Mouse (Mus musculus) G1E (cell line): ENCODE data around the gene Sin3b.

Source experiments
- GATA1 ChIP-seq: IDR thresholded peaks from 2 replicates; pipeline ENCODE4 v1.6.1; 2012; ENCODE audit warnings: borderline replicate concordance, low read length, inconsistent platforms, mixed read lengths
- POLR2AphosphoS5 ChIP-seq: IDR thresholded peaks from 2 replicates; pipeline ENCODE4 v1.6.1; 2012; ENCODE audit warnings: low read depth, low read length, inconsistent platforms; ENCODE audit not compliant: insufficient replicate concordance
- TAL1 ChIP-seq: conservative IDR thresholded peaks from 2 replicates; pipeline ENCODE4 v1.6.1; 2012; ENCODE audit warnings: low read depth, low read length, inconsistent platforms, mixed read lengths

DNA sequence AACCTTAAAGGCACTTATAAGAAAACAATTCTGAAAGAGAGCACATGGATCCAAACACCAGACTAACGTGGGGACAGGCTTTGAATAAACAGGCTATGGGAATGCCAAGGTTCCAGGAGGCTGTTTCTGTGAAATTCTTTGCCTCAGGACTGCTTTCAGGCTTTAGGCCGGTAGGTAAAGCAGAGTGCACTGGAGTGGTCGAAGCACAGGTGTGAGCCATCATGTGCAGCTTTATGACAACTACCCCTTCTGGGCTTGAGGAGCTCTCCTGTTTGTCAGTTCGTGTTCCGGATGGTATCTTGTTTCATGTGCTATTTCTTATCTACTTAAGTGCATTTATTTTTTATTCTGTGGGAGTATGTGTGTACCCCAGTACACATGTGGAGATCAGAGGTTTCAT lies 45.8 kb upstream of the Sin3b start:
- TF ChIP-seq GATA1 (no peak), POLR2AphosphoS5 (no peak), TAL1 (no peak)
